ENCODE assay signal across 14 mouse cellular contexts in genomic region chr6:34548406-34548990, GRCm38 (mm10). TPM values are rescaled to one million over a fixed set of nuclear protein-coding genes. Genes with fewer than 3 reads are reported as not detected.
A peak's percentile ranks its signal among the peaks of the same experiment; 100 is the strongest.
DNase-seq lines count a peak whose midpoint lies in the region; ATAC-seq lines count a peak whose summit lies in the region.
"Had no signal": no experiment of that assay in that cellular context is flagged by ENCODE, and none has a peak within 500 bp of the region (broad histone marks: within the 10 kb centered on the region; RNA-seq: fewer than 3 reads in every experiment).

No protein-coding gene starts in this region.

- no peaks in the 10 kb centered on the region for H3K36me3 ChIP-seq in heart, embryonic 10.5 days
- no peaks in the 10 kb centered on the region for H3K36me3 ChIP-seq in limb, embryonic 10.5 days
- no peaks in the 10 kb centered on the region for H3K36me3 ChIP-seq in stomach, embryonic 16.5 days (ENCODE audit: control insufficient read depth, insufficient read depth, low read length)
- H3K36me3 ChIP-seq: embryonic facial prominence, embryonic 12.5 days; forebrain, embryonic 15.5 days; G1E; liver, embryonic 12.5 days; midbrain, embryonic 10.5 days had no signal

- no peaks in the 10 kb centered on the region for H3K9me3 ChIP-seq in heart, embryonic 10.5 days
- H3K9me3 ChIP-seq in limb, embryonic 10.5 days (replicated peaks) = no peaks in the 10 kb centered on the region
- H3K9me3 ChIP-seq in stomach, embryonic 16.5 days (replicated peaks; ENCODE audit: control insufficient read depth, low read length) = 0 out of 2 replicates have a peak, but pooled peaks cover 4% of the 10 kb centered on the region
- H3K9me3 ChIP-seq: embryonic facial prominence, embryonic 12.5 days; forebrain, embryonic 15.5 days; G1E; midbrain, embryonic 10.5 days had no signal

- DNase-seq in heart, embryonic 10.5 days (ENCODE audit: low spot score) = no peak
- no peak for DNase-seq in heart, postnatal 25 days (ENCODE audit: low spot score)
- peak; percentile 12 for DNase-seq in retina, postnatal 1 day
- DNase-seq in retina, embryonic 14.5 days (ENCODE audit: low spot score) = no peak
- DNase-seq in limb, embryonic 10.5 days (ENCODE audit: low spot score) = no peak
- DNase-seq in yolk sac, embryonic 10.5 days (ENCODE audit: low spot score) = no peak
- DNase-seq in cerebellum, postnatal 25 days = no peak

- ATAC-seq in stomach, embryonic 16.5 days (ENCODE audit: insufficient read depth, low FRiP score) = peak; percentile 58
- ATAC-seq: forebrain, embryonic 15.5 days; liver, embryonic 12.5 days had no signal

- peak overlapping the region; percentile 62; the same call in 1 of the 2 replicates for H3K27ac ChIP-seq in heart, embryonic 10.5 days
- H3K27ac ChIP-seq in limb, embryonic 10.5 days = peak overlapping the region; percentile 46; the same call in 1 of the 2 replicates
- peak overlapping the region; percentile 85 for H3K27ac ChIP-seq in stomach, embryonic 16.5 days (ENCODE audit: low read length)
- H3K27ac ChIP-seq: embryonic facial prominence, embryonic 12.5 days; forebrain, embryonic 15.5 days; left cerebral cortex, adult 2 months; liver, embryonic 12.5 days; midbrain, embryonic 10.5 days had no signal

- peaks cover 14% of the 10 kb centered on the region for H3K4me1 ChIP-seq in heart, embryonic 10.5 days
- peaks cover 16% of the 10 kb centered on the region for H3K4me1 ChIP-seq in limb, embryonic 10.5 days
- H3K4me1 ChIP-seq in stomach, embryonic 16.5 days (ENCODE audit: control insufficient read depth, insufficient read depth, low read length) = peaks cover 5% of the 10 kb centered on the region
- H3K4me1 ChIP-seq: liver, embryonic 12.5 days had no signal

- no peak overlapping the region for H3K9ac ChIP-seq in stomach, embryonic 16.5 days (ENCODE audit: low read length)
- H3K9ac ChIP-seq: embryonic facial prominence, embryonic 12.5 days; forebrain, embryonic 15.5 days; liver, embryonic 12.5 days had no signal

- WGBS in heart, embryonic 10.5 days = 52% methylated on average over 13 of the region's 13 CpGs
- 58% methylated on average over 13 of the region's 13 CpGs for WGBS in limb, embryonic 10.5 days
- WGBS in stomach, embryonic 16.5 days = 40% methylated on average over 13 of the region's 13 CpGs

- no peak overlapping the region for H3K4me3 ChIP-seq in heart, embryonic 10.5 days
- no peak overlapping the region for H3K4me3 ChIP-seq in limb, embryonic 10.5 days
- H3K4me3 ChIP-seq in stomach, embryonic 16.5 days (replicated peaks; ENCODE audit: low read length) = no peak overlapping the region
- H3K4me3 ChIP-seq: embryonic facial prominence, embryonic 12.5 days; forebrain, embryonic 15.5 days; left cerebral cortex, adult 2 months; liver, embryonic 12.5 days; midbrain, embryonic 10.5 days had no signal

- intact Hi-C loops in heart, postnatal 25 days (cut with DNase I) = loop anchor here (5.0 kb wide), 2 partner anchors 54 to 139 kb away; no protein-coding TSS in a partner anchor

- H3K4me2 ChIP-seq in stomach, embryonic 16.5 days (ENCODE audit: low read depth, low read length) = no peak overlapping the region
- H3K4me2 ChIP-seq: embryonic facial prominence, embryonic 12.5 days; forebrain, embryonic 15.5 days; liver, embryonic 12.5 days had no signal

- no peaks in the 10 kb centered on the region for H3K27me3 ChIP-seq in heart, embryonic 10.5 days (ENCODE audit: insufficient read depth, poor library complexity, severe bottlenecking)
- no peaks in the 10 kb centered on the region for H3K27me3 ChIP-seq in limb, embryonic 10.5 days (ENCODE audit: low read depth, poor library complexity, severe bottlenecking)
- H3K27me3 ChIP-seq in stomach, embryonic 16.5 days (ENCODE audit: control insufficient read depth, insufficient read depth, low read length) = no peaks in the 10 kb centered on the region
- H3K27me3 ChIP-seq: embryonic facial prominence, embryonic 12.5 days; forebrain, embryonic 15.5 days had no signal

RNA-seq across cellular contexts. Expression of gene Cald1, which starts 49.8 kb away (rescaled TPM):
- 123 and 189 TPM in 2 replicates for polyA plus RNA-seq in heart, embryonic 10.5 days (2016; fragmentation: Nextera tagmentation; extraction: Ambion mirVana)
- total RNA-seq in heart, postnatal 25 days (2021) = 10 to 100 TPM; 49.3 to 53.1 TPM
- polyA plus RNA-seq in limb, embryonic 10.5 days (2016; fragmentation: Nextera tagmentation; extraction: Ambion mirVana) = 89.4 and 131 TPM in 2 replicates
- 362 and 363 TPM in 2 replicates for polyA plus RNA-seq in stomach, embryonic 16.5 days (2015; fragmentation: Nextera tagmentation; extraction: Ambion mirVana)
- polyA plus RNA-seq: G1E had no signal
